Mouse (Mus musculus) intestine, postnatal 0 days (tissue): ENCODE measurements at regions not wholly inside any gene's neighbourhood (a gene's known extent, or its start where the extent isn't known, plus 50 kb on each side); places are given as distances from the start of the nearest gene placed in this dataset.

Experiments
- ATAC-seq: fragments of 200-750 bp; cut with Nextera tagmentation; 2 replicates; pipeline ENCODE4 v1.8.0; 2017; ENCODE audit warnings: mild to moderate bottlenecking, moderate TSS enrichment, moderate library complexity
- H3K27ac ChIP-seq: fragments of 300-500 bp; sonication (generic); 2 replicates; pipeline ENCODE4 v1.5.1; 2014; ENCODE audit warnings: mild to moderate bottlenecking, low read depth, low read length, moderate library complexity
- H3K27me3 ChIP-seq: fragments of 300-500 bp; sonication (generic); replicated peaks from 2 replicates; pipeline ENCODE4 v1.6.1; 2014; ENCODE audit warnings: low read length, mixed read lengths; ENCODE audit not compliant: control insufficient read depth, insufficient read depth
- H3K36me3 ChIP-seq: fragments of 300-500 bp; sonication (generic); 2 replicates; pipeline ENCODE4 v1.6.1; 2014; ENCODE audit warnings: mild to moderate bottlenecking, moderate library complexity; ENCODE audit not compliant: control insufficient read depth, insufficient read depth
- H3K4me1 ChIP-seq: fragments of 300-500 bp; sonication (generic); replicated peaks from 2 replicates; pipeline ENCODE4 v1.6.1; 2014; ENCODE audit warnings: antibody characterized with exemption, low read length, mixed read lengths; ENCODE audit not compliant: control insufficient read depth, insufficient read depth
- H3K4me2 ChIP-seq: fragments of 300-500 bp; sonication (generic); replicated peaks from 2 replicates; pipeline ENCODE4 v1.6.1; 2014; ENCODE audit warnings: low read depth, mild to moderate bottlenecking, moderate library complexity
- H3K4me3 ChIP-seq: fragments of 300-500 bp; sonication (generic); 2 replicates; pipeline ENCODE4 v1.5.1; 2014; ENCODE audit warnings: low read depth, low read length
- H3K9ac ChIP-seq: fragments of 300-500 bp; sonication (generic); 2 replicates; pipeline ENCODE4 v1.6.1; 2014; ENCODE audit warnings: mild to moderate bottlenecking, low read depth, low read length
- H3K9me3 ChIP-seq: fragments of 300-500 bp; sonication (generic); 2 replicates; pipeline ENCODE4 v1.6.1; 2016; ENCODE audit warnings: mixed run types; ENCODE audit not compliant: control insufficient read depth
- CTCF ChIP-seq: sonication (generic); IDR thresholded peaks from 2 replicates; pipeline ENCODE4 v1.5.1; 2016; ENCODE audit warnings: low read depth, mild to moderate bottlenecking, control low read depth, antibody characterized with exemption, moderate library complexity
- WGBS: fragments of 180-500 bp; shearing (Covaris S2); extraction: QIAGEN DNeasy Blood & Tissue Kit; methylation state at CpG from one replicate; pipeline ENCODE4 v1.1.7; 2014; 5-methylcytosine and 5-hydroxymethylcytosine counted together

DNA sequence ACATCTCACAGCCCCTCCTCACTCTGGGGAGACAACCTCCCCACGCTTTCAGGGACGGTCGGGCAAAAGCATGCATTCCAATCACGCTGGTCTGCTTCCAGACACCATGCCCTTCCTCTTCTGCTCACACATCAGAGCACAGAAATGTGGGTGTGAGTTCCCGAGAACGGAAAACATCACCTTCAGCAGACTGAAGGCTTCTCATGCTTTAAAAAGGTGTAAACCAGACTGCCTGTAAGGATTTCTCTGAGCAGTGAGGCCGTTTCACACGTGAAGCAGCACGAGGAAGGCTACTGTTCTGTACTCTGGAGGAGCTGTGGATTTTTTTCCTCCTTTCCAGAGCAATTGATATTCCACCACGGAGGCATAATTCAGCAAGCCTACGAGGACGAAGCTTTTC lies 2218.8 kb upstream of the Lrrc6 start:
- H3K4me2 ChIP-seq = no peak overlapping the region
- H3K4me1 ChIP-seq = no peaks in the 10 kb centered on the region
- no peaks in the 10 kb centered on the region for H3K9me3 ChIP-seq
- no peaks in the 10 kb centered on the region for H3K36me3 ChIP-seq
- TF ChIP-seq CTCF = no peak
- no peaks in the 10 kb centered on the region for H3K27me3 ChIP-seq
- ATAC-seq = no peak
- no peak overlapping the region for H3K27ac ChIP-seq
- WGBS = 72% methylated on average over 12 of the region's 12 CpGs
- no peak overlapping the region for H3K4me3 ChIP-seq
- no peak overlapping the region for H3K9ac ChIP-seq

DNA sequence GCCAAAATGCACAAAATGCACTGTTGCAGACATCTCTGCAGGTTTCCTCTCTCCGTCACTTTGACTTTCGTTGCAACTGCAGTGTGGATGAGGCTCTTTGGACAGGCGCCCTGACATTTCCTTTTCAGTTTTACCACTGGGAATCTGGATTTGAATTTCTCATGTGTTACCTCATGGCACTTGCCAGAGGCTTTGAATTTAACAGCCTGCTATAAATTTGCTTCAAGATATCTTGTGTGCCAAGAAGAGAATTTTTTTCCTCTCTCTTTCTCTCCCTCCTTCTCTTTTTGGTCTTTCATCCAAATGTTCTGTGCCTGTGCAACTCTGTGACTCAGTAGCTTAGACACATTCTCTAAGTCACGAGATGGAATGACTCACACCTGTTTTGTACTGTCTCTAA lies 2213.6 kb upstream of the Lrrc6 start:
- no peak overlapping the region for H3K4me3 ChIP-seq
- H3K9ac ChIP-seq = no peak overlapping the region
- WGBS = 83% methylated on average over 4 of the region's 4 CpGs
- no peak overlapping the region for H3K4me2 ChIP-seq
- no peaks in the 10 kb centered on the region for H3K9me3 ChIP-seq
- H3K27ac ChIP-seq = no peak overlapping the region
- TF ChIP-seq CTCF = no peak
- no peaks in the 10 kb centered on the region for H3K4me1 ChIP-seq
- H3K36me3 ChIP-seq = no peaks in the 10 kb centered on the region
- ATAC-seq = no peak
- H3K27me3 ChIP-seq = no peaks in the 10 kb centered on the region

- no peak overlapping the region for H3K9ac ChIP-seq
- no peaks in the 10 kb centered on the region for H3K36me3 ChIP-seq
- ATAC-seq = no peak
- no peak for TF ChIP-seq CTCF
- H3K27ac ChIP-seq = no peak overlapping the region
- H3K4me1 ChIP-seq = no peaks in the 10 kb centered on the region
- H3K4me3 ChIP-seq = no peak overlapping the region
- H3K4me2 ChIP-seq = no peak overlapping the region
- 75% methylated on average over 3 of the region's 3 CpGs for WGBS
- H3K27me3 ChIP-seq = no peaks in the 10 kb centered on the region
- H3K9me3 ChIP-seq = no peaks in the 10 kb centered on the region
Measured at GRCm38 (mm10) chr15:68707306-68707705, 2206.6 kb upstream of the Lrrc6 start.

DNA sequence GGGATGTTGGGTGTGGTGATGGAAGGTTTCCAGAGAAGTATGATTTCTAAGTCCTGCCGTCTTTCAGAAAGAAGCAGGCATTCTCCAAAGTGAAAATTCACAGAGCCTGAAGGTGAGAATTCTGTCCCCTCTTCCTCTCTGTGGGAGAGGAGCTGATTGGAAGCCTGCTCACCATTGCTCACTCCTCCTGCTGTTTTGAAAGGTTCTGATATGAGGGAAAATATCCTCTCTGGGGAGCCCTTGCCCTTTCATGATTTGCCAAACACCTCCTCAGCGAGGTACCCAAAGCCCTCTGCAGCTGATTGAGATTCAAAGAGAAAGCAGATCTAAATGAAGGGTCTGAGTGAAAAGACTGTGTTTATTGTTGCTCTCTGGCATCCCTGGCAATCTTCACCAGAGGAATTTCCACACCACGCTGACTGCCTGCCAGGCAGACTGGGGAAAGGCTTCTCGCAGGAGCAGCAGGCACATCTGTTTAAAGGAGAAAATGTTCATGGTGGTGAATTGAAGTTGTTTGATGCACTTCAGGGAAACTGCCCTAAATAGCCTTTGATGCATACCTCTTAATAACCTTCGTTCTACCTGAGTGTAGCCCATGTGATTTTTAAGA lies 2194.4 kb upstream of the Lrrc6 start:
- no peak overlapping the region for H3K9ac ChIP-seq
- no peak for ATAC-seq
- no peaks in the 10 kb centered on the region for H3K4me1 ChIP-seq
- H3K4me3 ChIP-seq = no peak overlapping the region
- H3K4me2 ChIP-seq = no peak overlapping the region
- no peak overlapping the region for H3K27ac ChIP-seq
- no peaks in the 10 kb centered on the region for H3K36me3 ChIP-seq
- TF ChIP-seq CTCF = no peak
- no peaks in the 10 kb centered on the region for H3K9me3 ChIP-seq
- no peaks in the 10 kb centered on the region for H3K27me3 ChIP-seq
- WGBS = 46% methylated on average over 5 of the region's 5 CpGs

DNA sequence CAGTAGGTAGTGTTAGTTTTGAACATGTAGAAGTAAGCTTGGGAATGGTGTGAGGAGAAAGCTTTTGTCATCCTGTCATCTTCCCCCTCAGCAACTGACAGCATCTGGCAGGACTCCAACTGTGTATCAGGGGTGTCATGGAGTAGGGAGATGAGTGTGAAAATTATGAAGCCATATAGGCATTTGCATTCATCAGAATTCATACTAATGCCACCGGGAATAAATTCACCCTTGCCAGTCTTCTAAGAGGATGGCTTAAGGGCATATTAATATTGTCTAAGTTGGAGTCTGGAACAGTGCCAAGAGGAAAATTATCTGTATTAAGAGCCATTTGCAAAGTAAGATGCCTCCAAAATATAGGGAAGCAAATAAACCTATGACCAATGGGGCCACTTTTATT lies 2166.8 kb upstream of the Lrrc6 start:
- H3K4me1 ChIP-seq = no peaks in the 10 kb centered on the region
- H3K4me3 ChIP-seq = no peak overlapping the region
- TF ChIP-seq CTCF = no peak
- no peak overlapping the region for H3K4me2 ChIP-seq
- H3K9ac ChIP-seq = no peak overlapping the region
- no peak for ATAC-seq
- no peak overlapping the region for H3K27ac ChIP-seq
- H3K27me3 ChIP-seq = no peaks in the 10 kb centered on the region
- 79% methylated on average over 1 of the region's 1 CpGs for WGBS
- H3K36me3 ChIP-seq = no peaks in the 10 kb centered on the region
- no peaks in the 10 kb centered on the region for H3K9me3 ChIP-seq

DNA sequence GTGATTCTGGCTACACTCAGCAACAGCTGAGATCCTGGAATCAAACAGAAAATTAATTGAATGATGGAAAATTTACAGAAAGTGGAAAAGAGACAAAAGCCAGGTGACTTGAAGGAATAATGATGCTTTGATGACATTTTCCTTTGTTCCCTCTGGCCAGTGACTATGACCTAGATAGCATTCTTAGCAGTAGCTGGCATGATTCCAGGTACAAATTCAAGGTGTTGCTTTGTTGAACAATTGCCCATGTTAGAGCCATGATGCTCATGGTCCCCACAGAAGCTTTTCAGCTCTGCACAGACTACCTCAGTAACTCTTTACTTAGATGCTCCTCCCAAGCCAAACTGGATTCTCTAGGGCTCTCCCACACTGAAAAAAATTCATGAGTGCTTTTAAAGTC lies 2164.6 kb upstream of the Lrrc6 start:
- H3K4me2 ChIP-seq = no peak overlapping the region
- no peaks in the 10 kb centered on the region for H3K36me3 ChIP-seq
- no peak for TF ChIP-seq CTCF
- ATAC-seq = no peak
- no peaks in the 10 kb centered on the region for H3K4me1 ChIP-seq
- H3K27ac ChIP-seq = no peak overlapping the region
- no peaks in the 10 kb centered on the region for H3K9me3 ChIP-seq
- H3K9ac ChIP-seq = no peak overlapping the region
- H3K27me3 ChIP-seq = no peaks in the 10 kb centered on the region
- no peak overlapping the region for H3K4me3 ChIP-seq

GRCm38 (mm10) chr15:68656722-68657121 lies 2156.0 kb upstream of the Lrrc6 start:
- no peaks in the 10 kb centered on the region for H3K9me3 ChIP-seq
- H3K27ac ChIP-seq = no peak overlapping the region
- no peak for TF ChIP-seq CTCF
- H3K9ac ChIP-seq = no peak overlapping the region
- no peak for ATAC-seq
- H3K4me3 ChIP-seq = no peak overlapping the region
- WGBS = 66% methylated on average over 6 of the region's 6 CpGs
- H3K4me1 ChIP-seq = no peaks in the 10 kb centered on the region
- no peak overlapping the region for H3K4me2 ChIP-seq
- H3K36me3 ChIP-seq = no peaks in the 10 kb centered on the region
- H3K27me3 ChIP-seq = no peaks in the 10 kb centered on the region
